Mouse (Mus musculus) activated CD4-positive, CD25-positive, alpha-beta regulatory T cell, adult 4 months (primary cell): ENCODE results near the gene Kif2c. TPM values are rescaled to one million over a fixed set of nuclear protein-coding genes. Genes with fewer than 3 reads are reported as not detected.

Experiments used
- ATAC-seq: one replicate; pipeline ENCODE4 v1.8.0; 2017
- polyA plus RNA-seq, 2 experiments: library from polyadenylated mRNA; unstranded; fragments of 100-300 nt; shearing (Covaris generic); gene quantifications; one replicate each; pipeline ENCODE4 v1.2.1; 2017

The Kif2c gene
- polyA plus RNA-seq, 2 experiments from 2014 or later, result 10.4 to 15.4 TPM

GRCm38 (mm10) chr4:117113237-117113636 lies 69.2 kb downstream of the Kif2c start:
- no peak for ATAC-seq

- ATAC-seq, result no peak
These were observed 71.5 kb downstream of the Kif2c start for GRCm38 (mm10) chr4:117110985-117111384.

GRCm38 (mm10) chr4:117110249-117110648 lies 72.2 kb downstream of the Kif2c start:
- no peak for ATAC-seq

Other genes starting within 250 kb of the Kif2c start
- gene Urod, start 188.2 kb downstream of the Kif2c start, polyA plus RNA-seq, result 10 to 100 TPM; 72.8 to 88.2 TPM
- 1 to 10 TPM; 6.5 to 7.2 TPM for gene Hectd3, start 187.3 kb downstream of the Kif2c start, polyA plus RNA-seq
- gene Eif2b3, start 163.2 kb downstream of the Kif2c start, polyA plus RNA-seq, result 10 to 100 TPM; 28.4 to 29.5 TPM
- not detected for gene Ptch2, start 86.6 kb downstream of the Kif2c start, polyA plus RNA-seq
- gene Btbd19, start 56.9 kb downstream of the Kif2c start, polyA plus RNA-seq, result 10 to 100 TPM; 22.7 to 24.1 TPM
- gene Tctex1d4, start 55.8 kb downstream of the Kif2c start, polyA plus RNA-seq, result 1 to 10 TPM; 1.7 to 3.5 TPM
- 10 to 100 TPM; 10.6 to 14.6 TPM for gene Plk3, start 48.7 kb downstream of the Kif2c start, polyA plus RNA-seq
- 100 to 1,000 TPM; 869 to 969 TPM for gene Rps8, start 26.4 kb downstream of the Kif2c start, polyA plus RNA-seq
- 1 to 10 TPM in 1 of 2 experiments, not detected in 1; 1.6 TPM for gene Tmem53, start 69.3 kb upstream of the Kif2c start, polyA plus RNA-seq
- not detected for gene Armh1, start 69.5 kb upstream of the Kif2c start, polyA plus RNA-seq